In the genomic region with DNA sequence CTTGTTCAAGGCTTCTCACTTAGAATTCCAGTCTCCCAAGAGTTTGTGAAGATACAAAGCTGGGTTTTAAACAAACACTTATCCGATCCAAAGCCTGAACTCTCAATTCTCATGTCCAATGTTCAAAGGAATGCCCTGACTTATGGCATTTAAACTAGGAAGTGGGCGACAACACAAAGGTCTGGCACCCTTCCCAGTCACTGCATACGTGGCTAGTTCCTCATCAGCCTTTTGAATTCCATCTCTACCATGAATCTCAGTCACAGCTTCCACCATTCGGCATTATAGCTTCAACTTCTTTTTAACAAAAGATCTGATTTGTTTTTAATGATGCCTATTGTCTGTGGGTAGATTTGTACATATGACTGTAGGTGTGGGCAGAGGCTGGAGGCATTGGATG, we compare ENCODE assay signal across 27 mouse cellular contexts.
A peak's percentile ranks its signal among the peaks of the same experiment; 100 is the strongest.
DNase-seq lines count a peak whose midpoint lies in the region; ATAC-seq and TF ChIP-seq lines count a peak whose summit lies in the region.
"Had no signal": no experiment of that assay in that cellular context is flagged by ENCODE, and none has a peak within 500 bp of the region (broad histone marks: within the 10 kb centered on the region; RNA-seq: fewer than 3 reads in every experiment).

No protein-coding gene starts in this region.

- no peaks in the 10 kb centered on the region for H3K27me3 ChIP-seq in kidney, postnatal 0 days (ENCODE audit: insufficient read depth, low read length)
- H3K27me3 ChIP-seq in limb, embryonic 10.5 days (ENCODE audit: low read depth, poor library complexity, severe bottlenecking): peaks cover 9% of the 10 kb centered on the region
- no peaks in the 10 kb centered on the region; the same call in 1 of the 2 replicates for H3K27me3 ChIP-seq in hindbrain, embryonic 10.5 days (ENCODE audit: insufficient read depth, poor library complexity, severe bottlenecking)
- H3K27me3 ChIP-seq: embryonic facial prominence, embryonic 13.5 days; forebrain, embryonic 13.5 days; heart, embryonic 12.5 days; hindbrain, embryonic 13.5 days; neural tube, embryonic 13.5 days had no signal

- 0 out of 2 replicates have a peak, but pooled peaks cover 5% of the 10 kb centered on the region for H3K4me1 ChIP-seq in kidney, postnatal 0 days (replicated peaks; ENCODE audit: insufficient read depth, low read length)
- peaks cover 18% of the 10 kb centered on the region for H3K4me1 ChIP-seq in limb, embryonic 10.5 days
- H3K4me1 ChIP-seq in hindbrain, embryonic 10.5 days (replicated peaks): peaks cover 8% of the 10 kb centered on the region
- H3K4me1 ChIP-seq: heart, embryonic 12.5 days; hindbrain, embryonic 13.5 days; neural tube, embryonic 13.5 days had no signal

- no peak overlapping the region for H3K4me2 ChIP-seq in kidney, postnatal 0 days (ENCODE audit: low read length)
- H3K4me2 ChIP-seq: embryonic facial prominence, embryonic 13.5 days; forebrain, embryonic 13.5 days; heart, embryonic 12.5 days; hindbrain, embryonic 13.5 days; limb, embryonic 12.5 days; liver, embryonic 11.5 days; neural tube, embryonic 13.5 days had no signal

- no peak overlapping the region for H3K4me3 ChIP-seq in kidney, postnatal 0 days (replicated peaks; ENCODE audit: low read depth, low read length)
- no peak overlapping the region for H3K4me3 ChIP-seq in limb, embryonic 10.5 days
- no peak overlapping the region for H3K4me3 ChIP-seq in hindbrain, embryonic 10.5 days
- H3K4me3 ChIP-seq: embryonic facial prominence, embryonic 13.5 days; forebrain, embryonic 13.5 days; heart, embryonic 12.5 days; hindbrain, embryonic 13.5 days; limb, embryonic 12.5 days; megakaryocyte, embryonic 14.5 days; neural tube, embryonic 13.5 days had no signal

- H3K9ac ChIP-seq in kidney, postnatal 0 days (ENCODE audit: low read depth, low read length): no peak overlapping the region
- H3K9ac ChIP-seq: embryonic facial prominence, embryonic 13.5 days; forebrain, embryonic 13.5 days; heart, embryonic 12.5 days; hindbrain, embryonic 13.5 days; limb, embryonic 12.5 days; liver, postnatal 0 days; neural tube, embryonic 13.5 days had no signal

- H3K27ac ChIP-seq in kidney, postnatal 0 days: no peak overlapping the region
- no peak overlapping the region for H3K27ac ChIP-seq in limb, embryonic 10.5 days
- H3K27ac ChIP-seq in hindbrain, embryonic 10.5 days: no peak overlapping the region
- H3K27ac ChIP-seq: embryonic facial prominence, embryonic 13.5 days; forebrain, embryonic 13.5 days; hindbrain, embryonic 13.5 days; limb, embryonic 12.5 days; neural tube, embryonic 13.5 days had no signal

- no peak for TF ChIP-seq CTCF in kidney, postnatal 0 days (IDR thresholded peaks at IDR 0.05; ENCODE audit: low read depth)

- ATAC-seq in kidney, postnatal 0 days (replicated peaks; ENCODE audit: low FRiP score, low read depth): no peak
- ATAC-seq in granulocyte monocyte progenitor cell, adult 5-6 weeks (replicated peaks; ENCODE audit: poor library complexity, severe bottlenecking): peak; percentile 59; the same call in 1 of the 2 replicates
- peak; percentile 62; the same call in 1 of the 2 replicates for ATAC-seq in megakaryocyte, adult 5-6 weeks (ENCODE audit: poor library complexity, severe bottlenecking)
- ATAC-seq: liver, postnatal 0 days had no signal

- no peaks in the 10 kb centered on the region for H3K9me3 ChIP-seq in kidney, postnatal 0 days (replicated peaks; ENCODE audit: low read length)
- H3K9me3 ChIP-seq in limb, embryonic 10.5 days (replicated peaks): no peaks in the 10 kb centered on the region
- no peaks in the 10 kb centered on the region for H3K9me3 ChIP-seq in hindbrain, embryonic 10.5 days
- H3K9me3 ChIP-seq: embryonic facial prominence, embryonic 13.5 days; forebrain, embryonic 13.5 days; heart, embryonic 12.5 days; hindbrain, embryonic 13.5 days; limb, embryonic 12.5 days; megakaryocyte, embryonic 14.5 days; neural tube, embryonic 13.5 days had no signal

- DNase-seq in kidney, postnatal 0 days (ENCODE audit: low spot score): peak; percentile 22
- DNase-seq in kidney, adult 11 months: no peak
- peak; percentile 61 for DNase-seq in 416B (ENCODE audit: low read depth)
- no peak for DNase-seq in cerebellum, postnatal 25 days
- no peak for DNase-seq in limb, embryonic 10.5 days (ENCODE audit: low spot score)
- DNase-seq in hindbrain, embryonic 10.5 days (ENCODE audit: low spot score): no peak
- DNase-seq: cerebellum, adult 11 months; cerebellum, adult 9-11 months; heart, adult 11 months; kidney, adult 18-20 months; kidney, postnatal 14 days; liver, postnatal 0 days; midbrain, embryonic 14.5 days; right cerebral cortex, adult 18-20 months; right cerebral cortex, postnatal 4 days; thymus, adult 18-20 months; thymus, postnatal 36 days had no signal

- no peaks in the 10 kb centered on the region for H3K36me3 ChIP-seq in kidney, postnatal 0 days (ENCODE audit: insufficient read depth, low read length)
- H3K36me3 ChIP-seq in limb, embryonic 10.5 days: no peaks in the 10 kb centered on the region
- H3K36me3 ChIP-seq in hindbrain, embryonic 10.5 days: no peaks in the 10 kb centered on the region
- H3K36me3 ChIP-seq: embryonic facial prominence, embryonic 13.5 days; heart, embryonic 12.5 days; hindbrain, embryonic 13.5 days; limb, embryonic 12.5 days; neural tube, embryonic 13.5 days had no signal

- WGBS in kidney, postnatal 0 days: 52% methylated on average over 4 of the region's 4 CpGs
- WGBS in limb, embryonic 10.5 days: 89% methylated on average over 4 of the region's 4 CpGs
- 85% methylated on average over 4 of the region's 4 CpGs for WGBS in hindbrain, embryonic 10.5 days

Comparison
In these comparisons a context has a peak if more than half of its experiments do, and no peak if none do; other contexts are left out.
1. DNase-seq: peak in kidney, postnatal 0 days (single experiment) and 416B (single experiment); none in kidney, adult 11 months (single experiment), cerebellum, postnatal 25 days (0 of 2), limb, embryonic 10.5 days (single experiment) and hindbrain, embryonic 10.5 days (single experiment).